Mouse (Mus musculus) neural tube, embryonic 13.5 days (tissue): Measurements from ENCODE around the gene Pitpnm2. TPM values are rescaled to one million over a fixed set of nuclear protein-coding genes. Genes with fewer than 3 reads are reported as not detected.

Experiments
- ATAC-seq: fragments of 200-750 bp; cut with Nextera tagmentation; 2 replicates; pipeline ENCODE4 v1.8.0; 2017; ENCODE audit warnings: low read depth, mild to moderate bottlenecking, moderate TSS enrichment, moderate library complexity
- H3K27ac ChIP-seq: fragments of 300-500 bp; sonication (generic); replicated peaks from 2 replicates; pipeline ENCODE4 v1.5.1; 2015; ENCODE audit warnings: moderate library complexity, mild to moderate bottlenecking, inconsistent platforms
- H3K27me3 ChIP-seq: fragments of 300-500 bp; sonication (generic); 2 replicates; pipeline ENCODE4 v1.6.1; 2015; ENCODE audit warnings: mild to moderate bottlenecking, inconsistent platforms
- H3K36me3 ChIP-seq: fragments of 300-500 bp; sonication (generic); 2 replicates; pipeline ENCODE4 v1.6.1; 2015; ENCODE audit warnings: mild to moderate bottlenecking, inconsistent platforms
- H3K4me1 ChIP-seq: fragments of 300-500 bp; sonication (generic); replicated peaks from 2 replicates; pipeline ENCODE4 v1.6.1; 2015; ENCODE audit warnings: inconsistent platforms
- H3K4me2 ChIP-seq: fragments of 300-500 bp; sonication (generic); 2 replicates; pipeline ENCODE4 v1.6.1; 2015; ENCODE audit warnings: inconsistent platforms, mild to moderate bottlenecking, moderate library complexity
- H3K4me3 ChIP-seq: fragments of 300-500 bp; sonication (generic); 2 replicates; pipeline ENCODE4 v1.5.1; 2015; ENCODE audit warnings: mild to moderate bottlenecking, inconsistent platforms
- H3K9ac ChIP-seq: fragments of 300-500 bp; sonication (generic); 2 replicates; pipeline ENCODE4 v1.6.1; 2015; ENCODE audit warnings: moderate library complexity, mild to moderate bottlenecking, inconsistent platforms
- H3K9me3 ChIP-seq: fragments of 300-500 bp; sonication (generic); 2 replicates; pipeline ENCODE4 v1.6.1; 2016; ENCODE audit warnings: inconsistent platforms
- WGBS: fragments of 180-500 bp; shearing (Covaris S2); methylation state at CpG from one replicate; pipeline ENCODE4 v1.1.7; 2015; 5-methylcytosine and 5-hydroxymethylcytosine counted together
- polyA plus RNA-seq: library from polyadenylated mRNA; unstranded; fragments of >200 nt; fragmentation: Nextera tagmentation; extraction: Ambion mirVana; gene quantifications from 2 replicates; pipeline ENCODE4 v1.2.1, GENCODE M21; 2015

Pitpnm2 gene
- polyA plus RNA-seq, 1 experiment from 2014 or later: 7.9 TPM

GRCm38 (mm10) chr5:124205211-124205610 lies 44.3 kb downstream of the Pitpnm2 start:
- H3K4me2 ChIP-seq: no peak overlapping the region
- H3K27me3 ChIP-seq: no peaks in the 10 kb centered on the region
- no peak overlapping the region for H3K9ac ChIP-seq
- no peak for ATAC-seq
- no peak overlapping the region for H3K4me3 ChIP-seq
- H3K9me3 ChIP-seq: no peaks in the 10 kb centered on the region
- H3K36me3 ChIP-seq: no peaks in the 10 kb centered on the region
- H3K4me1 ChIP-seq: peaks cover 55% of the 10 kb centered on the region
- no peak overlapping the region for H3K27ac ChIP-seq
- 71% methylated on average over 9 of the region's 9 CpGs for WGBS

- ATAC-seq: no peak
- WGBS: 92% methylated on average over 9 of the region's 9 CpGs
- H3K4me2 ChIP-seq: no peak overlapping the region
- no peaks in the 10 kb centered on the region for H3K36me3 ChIP-seq
- peaks cover 52% of the 10 kb centered on the region for H3K4me1 ChIP-seq
- no peaks in the 10 kb centered on the region for H3K9me3 ChIP-seq
- no peak overlapping the region for H3K27ac ChIP-seq
- no peak overlapping the region for H3K4me3 ChIP-seq
- H3K9ac ChIP-seq: no peak overlapping the region
- no peaks in the 10 kb centered on the region for H3K27me3 ChIP-seq
Observed at GRCm38 (mm10) chr5:124204127-124204794, 45.3 kb downstream of the Pitpnm2 start.

DNA sequence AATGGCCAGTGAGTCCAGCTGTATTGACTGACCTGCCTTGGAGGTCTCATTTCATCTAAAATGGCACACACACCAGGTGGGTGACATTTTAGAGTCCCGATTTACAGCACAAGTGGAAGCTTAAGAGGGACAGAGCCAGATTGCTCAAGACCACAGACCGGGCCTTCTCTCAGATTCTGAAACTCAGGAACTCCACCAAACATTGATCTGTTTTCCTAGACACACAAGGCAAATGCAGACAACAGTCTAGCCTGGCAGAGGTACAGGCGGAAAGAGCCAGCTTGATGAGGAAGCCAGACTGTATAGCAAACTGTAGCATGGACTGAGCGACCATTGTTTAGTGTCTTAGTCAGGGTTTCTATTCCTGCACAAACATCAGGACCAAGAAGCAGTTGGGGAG lies 46.3 kb downstream of the Pitpnm2 start:
- WGBS: 90% methylated on average over 4 of the region's 4 CpGs
- no peaks in the 10 kb centered on the region for H3K27me3 ChIP-seq
- H3K4me2 ChIP-seq: no peak overlapping the region
- no peak overlapping the region for H3K4me3 ChIP-seq
- peaks cover 49% of the 10 kb centered on the region for H3K4me1 ChIP-seq
- ATAC-seq: no peak
- H3K9me3 ChIP-seq: no peaks in the 10 kb centered on the region
- H3K36me3 ChIP-seq: no peaks in the 10 kb centered on the region
- H3K27ac ChIP-seq: no peak overlapping the region
- H3K9ac ChIP-seq: no peak overlapping the region

GRCm38 (mm10) chr5:124202071-124202470 lies 47.5 kb downstream of the Pitpnm2 start:
- 71% methylated on average over 4 of the region's 4 CpGs for WGBS
- peaks cover 39% of the 10 kb centered on the region for H3K4me1 ChIP-seq
- no peaks in the 10 kb centered on the region for H3K27me3 ChIP-seq
- no peak overlapping the region for H3K9ac ChIP-seq
- H3K4me3 ChIP-seq: no peak overlapping the region
- H3K27ac ChIP-seq: no peak overlapping the region
- H3K9me3 ChIP-seq: no peaks in the 10 kb centered on the region
- no peak overlapping the region for H3K4me2 ChIP-seq
- H3K36me3 ChIP-seq: no peaks in the 10 kb centered on the region
- ATAC-seq: no peak

DNA sequence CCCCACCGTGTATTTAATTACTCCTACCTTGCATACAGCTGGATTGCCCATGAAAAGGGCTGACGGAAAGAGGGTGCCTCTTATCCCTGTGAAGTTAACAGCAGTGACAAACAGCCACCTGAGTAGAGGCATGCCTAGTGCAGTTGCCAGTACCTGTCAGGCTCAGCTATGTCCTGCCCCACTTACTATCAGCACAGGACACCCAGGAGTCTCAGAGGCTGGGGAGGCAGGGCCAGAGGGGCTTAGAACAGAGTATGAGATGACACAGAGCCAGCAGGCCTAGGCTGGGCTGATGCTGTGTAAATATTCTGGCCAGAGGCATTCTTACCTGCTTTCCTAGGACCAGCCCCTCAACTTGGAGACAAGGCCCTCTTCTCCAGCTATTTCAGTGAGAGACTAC lies 48.0 kb downstream of the Pitpnm2 start:
- WGBS: 77% methylated on average over 2 of the region's 2 CpGs
- H3K9me3 ChIP-seq: no peaks in the 10 kb centered on the region
- no peaks in the 10 kb centered on the region for H3K27me3 ChIP-seq
- no peak overlapping the region for H3K27ac ChIP-seq
- no peak overlapping the region for H3K4me2 ChIP-seq
- H3K4me1 ChIP-seq: peaks cover 34% of the 10 kb centered on the region
- H3K9ac ChIP-seq: no peak overlapping the region
- H3K36me3 ChIP-seq: no peaks in the 10 kb centered on the region
- no peak for ATAC-seq
- H3K4me3 ChIP-seq: no peak overlapping the region

- Histone ChIP-seq H3K4me2 (no peak overlapping the region), H3K36me3 (no peaks in the 10 kb centered on the region), H3K4me3 (no peak overlapping the region), H3K9ac (no peak overlapping the region), H3K27me3 (no peaks in the 10 kb centered on the region), H3K4me1 (peaks cover 27% of the 10 kb centered on the region), H3K9me3 (no peaks in the 10 kb centered on the region), H3K27ac (no peak overlapping the region)
- WGBS: 69% methylated on average over 5 of the region's 5 CpGs
- ATAC-seq: no peak
Observed at GRCm38 (mm10) chr5:124200844-124201243, 48.7 kb downstream of the Pitpnm2 start.

DNA sequence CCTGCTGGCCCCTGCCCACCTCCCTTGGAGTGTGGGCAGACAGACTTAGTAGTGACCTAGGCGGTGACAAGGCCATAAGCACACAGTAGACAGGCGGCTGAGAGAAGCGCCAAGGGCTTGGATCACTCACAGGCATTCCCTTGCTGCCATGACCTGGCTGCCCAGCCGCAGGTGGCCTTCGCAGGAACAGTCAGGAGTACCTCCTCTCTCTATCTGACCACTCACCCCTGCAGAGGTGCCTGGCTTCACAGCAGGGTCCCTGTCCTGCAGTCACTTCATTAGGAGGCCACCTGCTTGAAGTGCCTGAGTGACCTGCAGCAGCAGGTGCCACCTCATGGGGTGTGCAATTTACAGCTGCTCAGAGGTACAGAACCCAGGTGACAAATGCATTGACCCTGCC lies 50.4 kb downstream of the Pitpnm2 start:
- 75% methylated on average over 5 of the region's 5 CpGs for WGBS
- Histone ChIP-seq H3K36me3 (no peaks in the 10 kb centered on the region), H3K4me1 (peaks cover 30% of the 10 kb centered on the region), H3K27ac (no peak overlapping the region), H3K9ac (no peak overlapping the region), H3K27me3 (no peaks in the 10 kb centered on the region), H3K9me3 (no peaks in the 10 kb centered on the region), H3K4me3 (no peak overlapping the region), H3K4me2 (no peak overlapping the region)
- no peak for ATAC-seq

DNA sequence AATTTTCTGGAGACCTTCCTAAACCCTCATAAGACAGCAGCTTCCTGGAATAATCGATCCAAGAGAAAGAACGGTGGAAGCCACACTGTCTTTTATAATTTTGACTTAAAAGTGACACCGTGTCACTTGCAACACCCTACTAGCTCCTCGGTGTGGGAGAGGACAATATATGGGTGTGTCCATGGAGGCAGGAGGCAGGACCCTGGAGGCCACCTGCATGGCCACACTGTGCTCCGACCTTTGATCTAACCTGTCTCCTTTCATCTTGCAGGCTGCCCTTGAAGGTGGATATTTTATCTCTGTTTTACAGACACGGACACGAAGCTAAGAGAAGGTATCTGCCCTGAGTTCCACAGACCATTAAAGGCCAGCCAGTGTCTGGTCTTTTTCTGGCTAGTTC lies 51.1 kb downstream of the Pitpnm2 start:
- Histone ChIP-seq H3K27ac (no peak overlapping the region), H3K4me3 (no peak overlapping the region), H3K27me3 (no peaks in the 10 kb centered on the region), H3K4me2 (no peak overlapping the region), H3K4me1 (peaks cover 37% of the 10 kb centered on the region), H3K36me3 (no peaks in the 10 kb centered on the region), H3K9ac (no peak overlapping the region), H3K9me3 (no peaks in the 10 kb centered on the region)
- ATAC-seq: no peak
- 86% methylated on average over 7 of the region's 7 CpGs for WGBS

GRCm38 (mm10) chr5:124196082-124196481 lies 53.5 kb downstream of the Pitpnm2 start:
- Histone ChIP-seq H3K27ac (no peak overlapping the region), H3K27me3 (no peaks in the 10 kb centered on the region)
- 93% methylated on average over 4 of the region's 4 CpGs for WGBS

GRCm38 (mm10) chr5:124194386-124195084 lies 55.0 kb downstream of the Pitpnm2 start:
- no peak overlapping the region for H3K4me3 ChIP-seq
- H3K27ac ChIP-seq: no peak overlapping the region
- H3K4me1 ChIP-seq: peaks cover 34% of the 10 kb centered on the region
- no peak for ATAC-seq
- no peak overlapping the region for H3K4me2 ChIP-seq
- no peaks in the 10 kb centered on the region for H3K36me3 ChIP-seq
- no peaks in the 10 kb centered on the region for H3K27me3 ChIP-seq
- H3K9ac ChIP-seq: no peak overlapping the region
- WGBS: 77% methylated on average over 11 of the region's 11 CpGs
- H3K9me3 ChIP-seq: no peaks in the 10 kb centered on the region

More at GRCm38 (mm10) chr5:124196082-124196481, 53.5 kb downstream of the Pitpnm2 start:
- H3K4me3 ChIP-seq: no peak overlapping the region
- peaks cover 40% of the 10 kb centered on the region for H3K4me1 ChIP-seq
- no peaks in the 10 kb centered on the region for H3K9me3 ChIP-seq
- H3K9ac ChIP-seq: no peak overlapping the region
- no peaks in the 10 kb centered on the region for H3K36me3 ChIP-seq
- no peak for ATAC-seq
- H3K4me2 ChIP-seq: no peak overlapping the region

GRCm38 (mm10) chr5:124193286-124194112 lies 56.1 kb downstream of the Pitpnm2 start:
- peak; percentile 62 for ATAC-seq
- H3K4me3 ChIP-seq: no peak overlapping the region
- peak overlapping the region; percentile 51; the same call in 1 of the 2 replicates for H3K9ac ChIP-seq
- peaks cover 43% of the 10 kb centered on the region for H3K4me1 ChIP-seq
- no peaks in the 10 kb centered on the region for H3K9me3 ChIP-seq
- peak overlapping the region; percentile 28; the same call in 1 of the 2 replicates for H3K4me2 ChIP-seq
- 67% methylated on average over 24 of the region's 24 CpGs for WGBS
- peak overlapping the region; percentile 78 for H3K27ac ChIP-seq
- no peaks in the 10 kb centered on the region for H3K27me3 ChIP-seq
- H3K36me3 ChIP-seq: no peaks in the 10 kb centered on the region

DNA sequence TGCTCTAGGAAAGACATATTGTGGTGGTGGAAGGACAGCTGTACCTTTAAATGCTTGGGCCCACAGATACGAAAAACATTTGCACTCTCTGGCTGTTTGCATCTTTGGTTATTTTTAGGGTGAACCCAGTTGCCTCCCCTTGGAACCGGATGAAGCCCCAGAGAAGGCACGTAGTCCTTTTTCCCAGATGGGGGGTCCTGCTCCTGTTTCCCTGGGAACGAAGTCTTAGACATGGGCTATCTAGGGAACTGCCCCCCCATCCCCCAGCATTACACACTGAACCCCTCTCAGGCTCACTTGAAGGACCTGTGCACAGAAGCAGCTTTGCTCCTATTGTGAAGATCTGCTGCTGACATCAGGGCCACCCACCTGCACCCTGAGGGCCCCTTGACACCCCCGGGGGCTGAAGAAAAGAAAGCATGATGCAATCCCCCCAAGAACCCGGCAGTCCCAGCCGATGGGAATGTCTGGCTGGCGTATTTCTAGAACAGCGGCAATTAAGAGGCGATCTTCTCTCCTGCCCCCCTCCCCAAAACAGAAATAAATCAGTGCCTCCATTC lies 56.8 kb downstream of the Pitpnm2 start:
- peaks cover 50% of the 10 kb centered on the region for H3K4me1 ChIP-seq
- H3K4me3 ChIP-seq: no peak overlapping the region
- H3K36me3 ChIP-seq: no peaks in the 10 kb centered on the region
- no peaks in the 10 kb centered on the region for H3K27me3 ChIP-seq
- peak overlapping the region; percentile 78 for H3K27ac ChIP-seq
- peak overlapping the region; percentile 51 for H3K9ac ChIP-seq
- 35% methylated on average over 10 of the region's 10 CpGs for WGBS
- ATAC-seq: no peak
- H3K9me3 ChIP-seq: no peaks in the 10 kb centered on the region
- H3K4me2 ChIP-seq: peak overlapping the region; percentile 28; the same call in 1 of the 2 replicates
